Mouse (Mus musculus) intestine, embryonic 14.5 days (tissue): ENCODE measurements at regions not wholly inside any gene's neighbourhood (a gene's known extent, or its start where the extent isn't known, plus 50 kb on each side); places are given as distances from the start of the nearest gene placed in this dataset.

Experiments used
- ATAC-seq: fragments of 200-750 bp; cut with Nextera tagmentation; replicated peaks from 2 replicates; pipeline ENCODE4 v1.8.0; 2017; ENCODE audit warnings: low read depth, moderate number of reproducible peaks, moderate TSS enrichment, moderate library complexity; ENCODE audit not compliant: low FRiP score, low TSS enrichment
- DNase-seq: peaks from one replicate; pipeline ENCODE4 v3.0.0-alpha.2; 2018; ENCODE audit warnings: low spot score
- H3K27ac ChIP-seq: fragments of 300-500 bp; sonication (generic); 2 replicates; pipeline ENCODE4 v1.5.1; 2014; ENCODE audit warnings: low read depth, mild to moderate bottlenecking, control low read depth
- H3K27me3 ChIP-seq: fragments of 300-500 bp; sonication (generic); replicated peaks from 2 replicates; pipeline ENCODE4 v1.6.1; 2014; ENCODE audit warnings: low read length, control low read depth; ENCODE audit not compliant: control insufficient read depth, insufficient read depth
- H3K36me3 ChIP-seq: fragments of 300-500 bp; sonication (generic); 2 replicates; pipeline ENCODE4 v1.6.1; 2014; ENCODE audit warnings: low read length, control low read depth; ENCODE audit not compliant: control insufficient read depth, insufficient read depth
- H3K4me1 ChIP-seq: fragments of 300-500 bp; sonication (generic); replicated peaks from 2 replicates; pipeline ENCODE4 v1.6.1; 2014; ENCODE audit warnings: low read length, control low read depth, mixed read lengths; ENCODE audit not compliant: control insufficient read depth, insufficient read depth
- H3K4me2 ChIP-seq: fragments of 300-500 bp; sonication (generic); 2 replicates; pipeline ENCODE4 v1.6.1; 2014; ENCODE audit warnings: low read length
- H3K4me3 ChIP-seq: fragments of 300-500 bp; sonication (generic); 2 replicates; pipeline ENCODE4 v1.5.1; 2014; ENCODE audit warnings: low read depth, low read length, control low read depth, mixed read lengths
- H3K9ac ChIP-seq: fragments of 300-500 bp; sonication (generic); 2 replicates; pipeline ENCODE4 v1.6.1; 2014; ENCODE audit warnings: mild to moderate bottlenecking, low read length
- H3K9me3 ChIP-seq: fragments of 300-500 bp; sonication (generic); 2 replicates; pipeline ENCODE4 v1.6.1; 2016; ENCODE audit warnings: low read length, control low read depth; ENCODE audit not compliant: control insufficient read depth
- WGBS: fragments of 180-500 bp; shearing (Covaris S2); extraction: QIAGEN DNeasy Blood & Tissue Kit; methylation state at CpG from one replicate; pipeline ENCODE4 v1.1.7; 2014; 5-methylcytosine and 5-hydroxymethylcytosine counted together

- 80% methylated on average over 5 of the region's 5 CpGs for WGBS
- H3K9ac ChIP-seq: no peak overlapping the region
- no peak overlapping the region for H3K4me3 ChIP-seq
- H3K4me1 ChIP-seq: peaks cover 8% of the 10 kb centered on the region; the same call in 1 of the 2 replicates
- H3K27ac ChIP-seq: no peak overlapping the region
- DNase-seq: no peak
- H3K36me3 ChIP-seq: no peaks in the 10 kb centered on the region
- ATAC-seq: no peak
- H3K9me3 ChIP-seq: no peaks in the 10 kb centered on the region
- H3K27me3 ChIP-seq: no peaks in the 10 kb centered on the region
- no peak overlapping the region for H3K4me2 ChIP-seq
Observed at GRCm38 (mm10) chr1:51682273-51682672, 204.0 kb upstream of the Nabp1 start.

GRCm38 (mm10) chr1:51681872-51682271 lies 203.6 kb upstream of the Nabp1 start:
- Histone ChIP-seq H3K4me3 (no peak overlapping the region), H3K4me2 (no peak overlapping the region), H3K9ac (no peak overlapping the region), H3K9me3 (no peaks in the 10 kb centered on the region), H3K27me3 (no peaks in the 10 kb centered on the region), H3K4me1 (peaks cover 8% of the 10 kb centered on the region; the same call in 1 of the 2 replicates), H3K36me3 (no peaks in the 10 kb centered on the region), H3K27ac (no peak overlapping the region)
- no peak for DNase-seq
- no peak for ATAC-seq

GRCm38 (mm10) chr1:51680725-51681124 lies 202.5 kb upstream of the Nabp1 start:
- Histone ChIP-seq H3K36me3 (no peaks in the 10 kb centered on the region), H3K4me1 (peaks cover 8% of the 10 kb centered on the region; the same call in 1 of the 2 replicates), H3K9me3 (no peaks in the 10 kb centered on the region), H3K4me3 (no peak overlapping the region), H3K4me2 (no peak overlapping the region), H3K27ac (no peak overlapping the region), H3K9ac (no peak overlapping the region), H3K27me3 (no peaks in the 10 kb centered on the region)
- ATAC-seq: no peak
- WGBS: 71% methylated on average over 6 of the region's 6 CpGs
- no peak for DNase-seq

- ATAC-seq (no peak), DNase-seq (no peak)
- no peaks in the 10 kb centered on the region for H3K9me3 ChIP-seq
- H3K27me3 ChIP-seq: no peaks in the 10 kb centered on the region
- WGBS: 40% methylated on average over 6 of the region's 6 CpGs
- no peak overlapping the region for H3K4me2 ChIP-seq
- no peak overlapping the region for H3K27ac ChIP-seq
- no peak overlapping the region for H3K4me3 ChIP-seq
- no peak overlapping the region for H3K9ac ChIP-seq
- no peaks in the 10 kb centered on the region for H3K36me3 ChIP-seq
- peaks cover 8% of the 10 kb centered on the region; the same call in 1 of the 2 replicates for H3K4me1 ChIP-seq
Observed at GRCm38 (mm10) chr1:51678290-51678928, 200.2 kb upstream of the Nabp1 start.

- H3K9ac ChIP-seq: no peak overlapping the region
- no peak overlapping the region for H3K4me3 ChIP-seq
- peaks cover 8% of the 10 kb centered on the region; the same call in 1 of the 2 replicates for H3K4me1 ChIP-seq
- no peak overlapping the region for H3K4me2 ChIP-seq
- H3K36me3 ChIP-seq: no peaks in the 10 kb centered on the region
- WGBS: 39% methylated on average over 5 of the region's 5 CpGs
- ATAC-seq (no peak), DNase-seq (no peak)
- H3K9me3 ChIP-seq: no peaks in the 10 kb centered on the region
- H3K27ac ChIP-seq: no peak overlapping the region
- no peaks in the 10 kb centered on the region for H3K27me3 ChIP-seq
Observed at GRCm38 (mm10) chr1:51677802-51678201, 199.6 kb upstream of the Nabp1 start.

- Histone ChIP-seq H3K36me3 (no peaks in the 10 kb centered on the region), H3K4me3 (no peak overlapping the region), H3K4me2 (no peak overlapping the region), H3K4me1 (no peaks in the 10 kb centered on the region), H3K9me3 (no peaks in the 10 kb centered on the region), H3K27ac (no peak overlapping the region), H3K27me3 (no peaks in the 10 kb centered on the region), H3K9ac (no peak overlapping the region)
- DNase-seq (no peak), ATAC-seq (no peak)
- 83% methylated on average over 1 of the region's 1 CpGs for WGBS
Observed at GRCm38 (mm10) chr1:51671691-51672090, 193.5 kb upstream of the Nabp1 start.

GRCm38 (mm10) chr1:51671287-51671686 lies 193.1 kb upstream of the Nabp1 start:
- no peak overlapping the region for H3K4me3 ChIP-seq
- H3K27me3 ChIP-seq: no peaks in the 10 kb centered on the region
- 55% methylated on average over 3 of the region's 3 CpGs for WGBS
- no peaks in the 10 kb centered on the region for H3K9me3 ChIP-seq
- ATAC-seq (no peak), DNase-seq (no peak)
- no peaks in the 10 kb centered on the region for H3K36me3 ChIP-seq
- H3K9ac ChIP-seq: no peak overlapping the region
- no peak overlapping the region for H3K4me2 ChIP-seq
- H3K4me1 ChIP-seq: no peaks in the 10 kb centered on the region
- H3K27ac ChIP-seq: no peak overlapping the region

- Histone ChIP-seq H3K9ac (no peak overlapping the region), H3K27me3 (no peaks in the 10 kb centered on the region), H3K4me2 (no peak overlapping the region), H3K36me3 (no peaks in the 10 kb centered on the region), H3K4me3 (no peak overlapping the region), H3K27ac (no peak overlapping the region), H3K9me3 (no peaks in the 10 kb centered on the region), H3K4me1 (no peaks in the 10 kb centered on the region)
- 68% methylated on average over 3 of the region's 3 CpGs for WGBS
- ATAC-seq (no peak), DNase-seq (no peak)
Observed at GRCm38 (mm10) chr1:51670009-51670408, 191.8 kb upstream of the Nabp1 start.

- ATAC-seq: no peak
- no peak for DNase-seq
Observed at GRCm38 (mm10) chr1:51668881-51669280, 190.7 kb upstream of the Nabp1 start.

More at GRCm38 (mm10) chr1:51668881-51669280, 190.7 kb upstream of the Nabp1 start:
- Histone ChIP-seq H3K9ac (no peak overlapping the region), H3K27ac (no peak overlapping the region), H3K4me2 (no peak overlapping the region), H3K27me3 (no peaks in the 10 kb centered on the region), H3K9me3 (no peaks in the 10 kb centered on the region), H3K4me3 (no peak overlapping the region), H3K36me3 (no peaks in the 10 kb centered on the region), H3K4me1 (no peaks in the 10 kb centered on the region)
